Comparison of ENCODE assay signal across 24 mouse cellular contexts in the genomic region with DNA sequence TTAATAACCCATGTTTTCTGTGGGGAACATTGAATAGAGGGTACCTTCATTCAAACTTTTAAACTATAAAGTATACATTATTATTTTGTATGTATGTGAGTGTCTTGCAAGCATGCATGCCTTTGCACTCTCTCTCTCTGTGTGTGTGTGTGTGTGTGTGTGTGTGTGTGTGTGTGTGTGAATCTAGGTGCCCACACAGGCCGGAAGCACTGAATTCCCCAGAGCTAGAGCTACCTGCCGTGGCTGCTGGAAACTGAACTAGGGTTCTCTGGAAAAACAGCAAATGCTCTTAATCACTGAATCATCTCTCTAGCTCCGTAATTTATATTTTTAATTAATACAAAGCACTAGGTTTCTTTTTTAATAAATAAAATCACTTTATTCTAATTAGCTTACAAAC. TPM values are rescaled to one million over a fixed set of nuclear protein-coding genes. Genes with fewer than 3 reads are reported as not detected.
DNase-seq lines count a peak whose midpoint lies in the region; ATAC-seq lines count a peak whose summit lies in the region.
"Had no signal": no experiment of that assay in that cellular context is flagged by ENCODE, and none has a peak within 500 bp of the region (broad histone marks: within the 10 kb centered on the region; RNA-seq: fewer than 3 reads in every experiment).

No protein-coding gene starts in this region.

- H3K9ac ChIP-seq in intestine, embryonic 16.5 days (ENCODE audit: low read depth, low read length) = no peak overlapping the region
- H3K9ac ChIP-seq: embryonic facial prominence, embryonic 15.5 days; forebrain, embryonic 15.5 days; limb, embryonic 12.5 days had no signal

- H3K27ac ChIP-seq in intestine, embryonic 16.5 days (ENCODE audit: low read length) = no peak overlapping the region
- H3K27ac ChIP-seq: embryonic facial prominence, embryonic 15.5 days; forebrain, embryonic 15.5 days; limb, embryonic 12.5 days had no signal

- H3K4me3 ChIP-seq in intestine, embryonic 16.5 days (ENCODE audit: low read length) = no peak overlapping the region
- H3K4me3 ChIP-seq: embryonic facial prominence, embryonic 15.5 days; forebrain, embryonic 15.5 days; limb, embryonic 12.5 days; myocyte had no signal

- WGBS in intestine, embryonic 16.5 days = 86% methylated on average over 3 of the region's 3 CpGs

- H3K27me3 ChIP-seq in splenic B cell, adult 2 months (ENCODE audit: control insufficient read depth, insufficient read depth, low read length, poor library complexity, severe bottlenecking) = no peaks in the 10 kb centered on the region
- H3K27me3 ChIP-seq in intestine, embryonic 16.5 days (replicated peaks; ENCODE audit: control insufficient read depth, insufficient read depth, low read length) = no peaks in the 10 kb centered on the region
- H3K27me3 ChIP-seq: embryonic facial prominence, embryonic 15.5 days; forebrain, embryonic 15.5 days had no signal

- no peaks in the 10 kb centered on the region for H3K36me3 ChIP-seq in splenic B cell, adult 2 months (ENCODE audit: control insufficient read depth, insufficient read depth, low read length, poor library complexity, severe bottlenecking)
- no peaks in the 10 kb centered on the region for H3K36me3 ChIP-seq in intestine, embryonic 16.5 days (ENCODE audit: control insufficient read depth, insufficient read depth, low read length)
- H3K36me3 ChIP-seq: embryonic facial prominence, embryonic 15.5 days; forebrain, embryonic 15.5 days; limb, embryonic 12.5 days had no signal

- DNase-seq in lung, postnatal 10 days = peak; percentile 1
- DNase-seq in lung, postnatal 4 days = no peak
- DNase-seq in splenic B cell, adult 2 months (ENCODE audit: low read depth, low spot score) = peak; percentile 43
- peak; percentile 45 for DNase-seq in thymus, postnatal 4 days
- DNase-seq in ovary, postnatal 14 days (ENCODE audit: low spot score) = no peak
- DNase-seq: gastrocnemius, postnatal 10 days; heart, adult 11 months; kidney, postnatal 36 days; layer of hippocampus, postnatal 36 days; lung, adult 18-20 months; lung, postnatal 14 days; right cerebral cortex, postnatal 14 days had no signal

- no peaks in the 10 kb centered on the region for H3K9me3 ChIP-seq in intestine, embryonic 16.5 days (ENCODE audit: control insufficient read depth, low read length)
- H3K9me3 ChIP-seq: embryonic facial prominence, embryonic 15.5 days; forebrain, embryonic 15.5 days; limb, embryonic 12.5 days had no signal

- no peak overlapping the region for H3K4me2 ChIP-seq in intestine, embryonic 16.5 days (ENCODE audit: low read depth, low read length)
- H3K4me2 ChIP-seq: embryonic facial prominence, embryonic 15.5 days; forebrain, embryonic 15.5 days; heart, embryonic 11.5 days; limb, embryonic 12.5 days; liver, embryonic 11.5 days had no signal

- peak; percentile 63 for ATAC-seq in activated CD4-positive, CD25-positive, alpha-beta regulatory T cell, adult 4 months
- no peak for ATAC-seq in erythroblast, adult 5-6 weeks (replicated peaks; ENCODE audit: low FRiP score, poor library complexity, severe bottlenecking)
- no peak for ATAC-seq in intestine, embryonic 16.5 days
- ATAC-seq: forebrain, embryonic 15.5 days; hindbrain, embryonic 16.5 days; intestine, postnatal 0 days; midbrain, embryonic 16.5 days had no signal

- H3K4me1 ChIP-seq in intestine, embryonic 16.5 days (ENCODE audit: control insufficient read depth, insufficient read depth, low read length) = no peaks in the 10 kb centered on the region
- H3K4me1 ChIP-seq: embryonic facial prominence, embryonic 15.5 days; forebrain, embryonic 15.5 days; limb, embryonic 12.5 days had no signal

RNA-seq across cellular contexts. Expression of a gene that starts 59.1 kb away (rescaled TPM):
- polyA plus RNA-seq in activated CD4-positive, CD25-positive, alpha-beta regulatory T cell, adult 4 months (2017; shearing (Covaris generic)) = 10 to 100 TPM; 53.4 to 57.9 TPM
- 13.8 and 18.1 TPM in 2 replicates for total RNA-seq in erythroblast, adult 5-6 weeks (2015; ENCODE audit: low replicate concordance)
- total RNA-seq in erythroblast, adult 5-6 weeks (2017; ENCODE audit: low replicate concordance) = 11.3 and 14.0 TPM in 2 replicates
- 54.2 and 56.4 TPM in 2 replicates for polyA plus RNA-seq in intestine, embryonic 16.5 days (2015; fragmentation: Nextera tagmentation; extraction: Ambion mirVana)

Comparison
In these comparisons a context has a peak if more than half of its experiments do, and no peak if none do; other contexts are left out.
1. DNase-seq: peak in lung, postnatal 10 days (single experiment), splenic B cell, adult 2 months (single experiment) and thymus, postnatal 4 days (single experiment); none in lung, postnatal 4 days (0 of 2) and ovary, postnatal 14 days (single experiment).